Mouse (Mus musculus) c-Kit-negative CD71-positive TER-119-positive erythroid progenitor cells, embryonic 14.5 days (primary cell): Measurements from ENCODE around the gene Ctsh.
A peak's percentile ranks its signal among the peaks of the same experiment; 100 is the strongest.

Experiments
- DNase-seq: peaks from one replicate; pipeline ENCODE4 v3.0.0-alpha.2; 2013; ENCODE audit warnings: low read depth, low spot score

Gene Ctsh

DNA sequence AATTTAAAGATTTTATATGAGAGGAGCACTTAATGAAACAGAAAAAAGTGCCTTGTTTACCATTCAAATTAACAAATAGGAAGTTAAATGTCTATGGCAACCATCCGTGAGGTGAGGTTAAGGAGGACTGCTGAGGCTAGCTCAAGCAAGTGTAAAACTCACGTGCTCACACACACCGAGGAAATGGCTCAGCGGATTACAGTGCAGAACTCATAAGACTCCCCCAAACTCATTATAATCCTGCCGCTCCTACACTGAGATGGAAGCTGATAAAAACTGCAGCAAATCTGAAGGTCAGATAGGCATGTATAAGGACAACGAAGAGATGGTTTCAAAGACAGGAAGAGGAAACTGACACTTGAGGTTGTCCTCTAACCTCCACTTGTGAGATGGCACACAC, 55.4 kb downstream of the Ctsh start:
- DNase-seq, result no peak

DNA sequence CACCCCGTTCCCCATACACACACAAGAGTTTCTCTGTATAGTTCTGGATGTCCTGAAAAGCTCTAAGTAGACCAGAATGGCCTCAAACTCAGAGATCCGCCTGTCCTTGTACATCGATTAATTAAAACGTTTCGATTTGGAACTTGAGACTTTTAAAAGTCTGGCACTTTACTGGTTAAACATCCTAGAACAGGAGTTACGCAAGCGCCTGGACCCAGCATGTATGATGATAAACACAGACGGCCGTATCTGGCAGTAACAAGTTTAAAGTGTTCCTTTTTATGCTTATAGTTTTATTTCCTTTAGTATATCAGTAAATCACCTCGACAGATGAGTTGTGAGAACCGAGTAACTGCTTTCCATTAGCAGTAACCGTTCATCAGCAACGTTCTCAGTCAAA, 59.2 kb downstream of the Ctsh start:
- DNase-seq, result no peak

GRCm38 (mm10) chr9:90113651-90114566, 60.0 kb downstream of the Ctsh start:
- peak; percentile 84 for DNase-seq

GRCm38 (mm10) chr9:90114567-90115307, 60.8 kb downstream of the Ctsh start, which contains the start of gene Morf4l1:
Gene Morf4l1 (minus strand): TSS chr9:90114774.
- peak; percentile 81 for DNase-seq

- DNase-seq, result no peak
These were observed 61.4 kb downstream of the Ctsh start for GRCm38 (mm10) chr9:90115308-90115700.

- no peak for DNase-seq
These were observed 63.3 kb downstream of the Ctsh start for GRCm38 (mm10) chr9:90117234-90117633.

GRCm38 (mm10) chr9:90122246-90122740, 68.3 kb downstream of the Ctsh start:
- no peak for DNase-seq

- no peak for DNase-seq
These were observed 70.4 kb downstream of the Ctsh start for GRCm38 (mm10) chr9:90124156-90124872.

GRCm38 (mm10) chr9:90124873-90125245, 70.9 kb downstream of the Ctsh start:
- DNase-seq, result no peak
